Mouse (Mus musculus): ENCODE data around the gene Gon7. TPM values are rescaled to one million over a fixed set of nuclear protein-coding genes. Genes with fewer than 3 reads are reported as not detected.

Gon7 gene
- polyA plus RNA-seq, 1 experiment from 2014 or later = 44.5 TPM

- H3K9ac ChIP-seq = no peak overlapping the region
- H3K9me3 ChIP-seq (replicated peaks) = no peaks in the 10 kb centered on the region
- no peak overlapping the region for H3K27ac ChIP-seq
- no peaks in the 10 kb centered on the region for H3K27me3 ChIP-seq
- no peak overlapping the region for H3K4me2 ChIP-seq (replicated peaks)
- H3K4me1 ChIP-seq = peaks cover 8% of the 10 kb centered on the region
- H3K4me3 ChIP-seq = no peak overlapping the region
- ATAC-seq (ENCODE audit: low FRiP score) = no peak
- H3K36me3 ChIP-seq = peaks cover 29% of the 10 kb centered on the region
These were observed 6.1 kb upstream of the Gon7 start for GRCm38 (mm10) chr12:102763696-102764095.

- H3K9ac ChIP-seq = no peak overlapping the region
- no peak for ATAC-seq (ENCODE audit: low FRiP score)
- H3K9me3 ChIP-seq (replicated peaks) = no peaks in the 10 kb centered on the region
- no peak overlapping the region for H3K4me3 ChIP-seq
- H3K4me1 ChIP-seq = peaks cover 14% of the 10 kb centered on the region
- WGBS = 95% methylated on average over 3 of the region's 3 CpGs
- H3K36me3 ChIP-seq = peaks cover 15% of the 10 kb centered on the region
- H3K27me3 ChIP-seq = no peaks in the 10 kb centered on the region
- H3K27ac ChIP-seq = no peak overlapping the region
- no peak overlapping the region for H3K4me2 ChIP-seq (replicated peaks)
These were observed 4.1 kb upstream of the Gon7 start for GRCm38 (mm10) chr12:102761668-102762067.

- Histone ChIP-seq H3K4me1 (peaks cover 17% of the 10 kb centered on the region), H3K27me3 (no peaks in the 10 kb centered on the region), H3K9me3 (replicated peaks) (no peaks in the 10 kb centered on the region), H3K27ac (no peak overlapping the region), H3K4me3 (peak overlapping the region; percentile 85), H3K9ac (peak overlapping the region; percentile 86), H3K4me2 (replicated peaks) (peak overlapping the region; percentile 77), H3K36me3 (no peaks in the 10 kb centered on the region)
- ATAC-seq (ENCODE audit: low FRiP score) = no peak
- WGBS = 2% methylated on average over 5 of the region's 5 CpGs
These were observed 1.3 kb upstream of the Gon7 start for GRCm38 (mm10) chr12:102758936-102759335.

- Histone ChIP-seq H3K27ac (peak within 1 kb of the TSS; percentile 92), H3K36me3 (0 out of 2 replicates have a peak, but pooled peaks cover 2% of the 10 kb centered on the region), H3K9ac (peak within 1 kb of the TSS; percentile 86), H3K4me2 (replicated peaks) (peak within 1 kb of the TSS; percentile 77), H3K27me3 (no peaks in the 10 kb centered on the region), H3K9me3 (replicated peaks) (no peaks in the 10 kb centered on the region), H3K4me3 (peak within 1 kb of the TSS; percentile 85), H3K4me1 (peaks cover 17% of the 10 kb centered on the region)
- under 1% methylated on average over 10 of the region's 10 CpGs for WGBS
- no peak for ATAC-seq (ENCODE audit: low FRiP score)
These were observed 777 bp upstream of the Gon7 start, which contains the start of gene Gm20604 for GRCm38 (mm10) chr12:102758403-102758756. Gene Gm20604, minus strand, starts transcription at chr12:102758672.

- H3K9me3 ChIP-seq (replicated peaks) = no peaks in the 10 kb centered on the region
- peak; percentile 90 for ATAC-seq (ENCODE audit: low FRiP score)
- H3K27me3 ChIP-seq = no peaks in the 10 kb centered on the region
- H3K9ac ChIP-seq = peak overlapping the region; percentile 75
- H3K4me3 ChIP-seq = peak overlapping the region; percentile 85
- WGBS = 2% methylated on average over 46 of the region's 46 CpGs
- H3K27ac ChIP-seq = peak overlapping the region; percentile 92
- H3K4me2 ChIP-seq (replicated peaks) = peak overlapping the region; percentile 74
- 0 out of 2 replicates have a peak, but pooled peaks cover 2% of the 10 kb centered on the region for H3K36me3 ChIP-seq
- H3K4me1 ChIP-seq = peaks cover 17% of the 10 kb centered on the region
These were observed 431 bp downstream of the Gon7 start for GRCm38 (mm10) chr12:102757055-102757688.

GRCm38 (mm10) chr12:102756304-102756703 is 1.3 kb downstream of the Gon7 start:
- no peak overlapping the region for H3K27ac ChIP-seq
- H3K27me3 ChIP-seq = no peaks in the 10 kb centered on the region
- WGBS = 88% methylated on average over 7 of the region's 7 CpGs
- H3K4me2 ChIP-seq (replicated peaks) = peak overlapping the region; percentile 74
- H3K36me3 ChIP-seq = 0 out of 2 replicates have a peak, but pooled peaks cover 2% of the 10 kb centered on the region
- H3K4me3 ChIP-seq = peak overlapping the region; percentile 85
- H3K4me1 ChIP-seq = peaks cover 17% of the 10 kb centered on the region
- ATAC-seq (ENCODE audit: low FRiP score) = no peak
- no peaks in the 10 kb centered on the region for H3K9me3 ChIP-seq (replicated peaks)
- H3K9ac ChIP-seq = no peak overlapping the region

GRCm38 (mm10) chr12:102748256-102748655 is 9.3 kb downstream of the Gon7 start:
- H3K36me3 ChIP-seq = peaks cover 8% of the 10 kb centered on the region; the same call in 1 of the 2 replicates
- WGBS = 88% methylated on average over 3 of the region's 3 CpGs
- H3K27me3 ChIP-seq = no peaks in the 10 kb centered on the region
- H3K4me3 ChIP-seq = no peak overlapping the region
- H3K4me2 ChIP-seq (replicated peaks) = no peak overlapping the region
- ATAC-seq (ENCODE audit: low FRiP score) = no peak
- H3K27ac ChIP-seq = no peak overlapping the region
- no peaks in the 10 kb centered on the region for H3K9me3 ChIP-seq (replicated peaks)
- peaks cover 11% of the 10 kb centered on the region for H3K4me1 ChIP-seq
- no peak overlapping the region for H3K9ac ChIP-seq

GRCm38 (mm10) chr12:102744839-102745238 is 12.8 kb downstream of the Gon7 start:
- H3K4me2 ChIP-seq (replicated peaks) = peak overlapping the region; percentile 91
- 68% methylated on average over 6 of the region's 6 CpGs for WGBS
- H3K27ac ChIP-seq = no peak overlapping the region
- peaks cover 20% of the 10 kb centered on the region for H3K4me1 ChIP-seq
- ATAC-seq (ENCODE audit: low FRiP score) = no peak
- peak overlapping the region; percentile 95; the same call in 1 of the 2 replicates for H3K4me3 ChIP-seq
- H3K36me3 ChIP-seq = peaks cover 8% of the 10 kb centered on the region; the same call in 1 of the 2 replicates
- H3K9me3 ChIP-seq (replicated peaks) = no peaks in the 10 kb centered on the region
- H3K27me3 ChIP-seq = no peaks in the 10 kb centered on the region
- no peak overlapping the region for H3K9ac ChIP-seq

GRCm38 (mm10) chr12:102743589-102744574 is 13.7 kb downstream of the Gon7 start, which contains the start of the genes Moap1 and Tmem251:
Gene Moap1, minus strand, starts transcription at chr12:102743661.
Gene Tmem251, plus strand, starts transcription at chr12:102743762.
- no peaks in the 10 kb centered on the region for H3K9me3 ChIP-seq (replicated peaks)
- H3K4me1 ChIP-seq = peaks cover 20% of the 10 kb centered on the region
- peak within 1 kb of the TSS; percentile 93 for H3K9ac ChIP-seq
- H3K27ac ChIP-seq = peak within 1 kb of the TSS; percentile 96
- H3K27me3 ChIP-seq = no peaks in the 10 kb centered on the region
- peaks cover 8% of the 10 kb centered on the region; the same call in 1 of the 2 replicates for H3K36me3 ChIP-seq
- under 1% methylated on average over 63 of the region's 63 CpGs for WGBS
- H3K4me3 ChIP-seq = peak within 1 kb of the TSS; percentile 95
- H3K4me2 ChIP-seq (replicated peaks) = peak within 1 kb of the TSS; percentile 91
- ATAC-seq (ENCODE audit: low FRiP score) = peak; percentile 98

GRCm38 (mm10) chr12:102743036-102743588 is 14.5 kb downstream of the Gon7 start:
- Histone ChIP-seq H3K4me1 (peaks cover 20% of the 10 kb centered on the region), H3K9ac (peak overlapping the region; percentile 93), H3K9me3 (replicated peaks) (no peaks in the 10 kb centered on the region), H3K4me2 (replicated peaks) (peak overlapping the region; percentile 91), H3K27ac (peak overlapping the region; percentile 96), H3K4me3 (peak overlapping the region; percentile 95), H3K36me3 (peaks cover 4% of the 10 kb centered on the region; the same call in 1 of the 2 replicates), H3K27me3 (no peaks in the 10 kb centered on the region)
- ATAC-seq (ENCODE audit: low FRiP score) = peak; percentile 80
- WGBS = under 1% methylated on average over 33 of the region's 33 CpGs

GRCm38 (mm10) chr12:102742056-102742455 is 15.5 kb downstream of the Gon7 start:
- 87% methylated on average over 7 of the region's 7 CpGs for WGBS
- Histone ChIP-seq H3K27ac (no peak overlapping the region), H3K9me3 (replicated peaks) (no peaks in the 10 kb centered on the region), H3K27me3 (no peaks in the 10 kb centered on the region), H3K9ac (no peak overlapping the region), H3K4me1 (peaks cover 20% of the 10 kb centered on the region), H3K4me3 (no peak overlapping the region), H3K36me3 (no peaks in the 10 kb centered on the region), H3K4me2 (replicated peaks) (no peak overlapping the region; the same call in 1 of the 2 replicates)
- no peak for ATAC-seq (ENCODE audit: low FRiP score)

- no peak for ATAC-seq (ENCODE audit: low FRiP score)
- no peak overlapping the region for H3K27ac ChIP-seq
- WGBS = 73% methylated on average over 3 of the region's 3 CpGs
These were observed 17.3 kb downstream of the Gon7 start for GRCm38 (mm10) chr12:102740285-102740684.

More at GRCm38 (mm10) chr12:102740285-102740684, 17.3 kb downstream of the Gon7 start:
- no peak overlapping the region for H3K4me2 ChIP-seq (replicated peaks)
- no peaks in the 10 kb centered on the region for H3K27me3 ChIP-seq
- no peaks in the 10 kb centered on the region for H3K9me3 ChIP-seq (replicated peaks)
- H3K9ac ChIP-seq = no peak overlapping the region
- no peak overlapping the region for H3K4me3 ChIP-seq
- H3K36me3 ChIP-seq = no peaks in the 10 kb centered on the region
- peaks cover 20% of the 10 kb centered on the region for H3K4me1 ChIP-seq
